Mouse (Mus musculus) kidney, postnatal 0 days (tissue): ENCODE data around the gene Cbx5. TPM values are rescaled to one million over a fixed set of nuclear protein-coding genes. Genes with fewer than 3 reads are reported as not detected.

Experiments
- ATAC-seq: fragments of 200-750 bp; cut with Nextera tagmentation; replicated peaks from 2 replicates; pipeline ENCODE4 v1.8.0; 2017; ENCODE audit warnings: low read depth, moderate number of reproducible peaks, moderate TSS enrichment, moderate library complexity; ENCODE audit not compliant: low FRiP score
- DNase-seq: peaks from one replicate; pipeline ENCODE4 v3.0.0-alpha.2; 2016; ENCODE audit warnings: low spot score
- H3K27ac ChIP-seq: fragments of 300-500 bp; sonication (generic); 2 replicates; pipeline ENCODE4 v1.5.1; 2014; ENCODE audit warnings: mild to moderate bottlenecking
- H3K27me3 ChIP-seq: fragments of 300-500 bp; sonication (generic); 2 replicates; pipeline ENCODE4 v1.6.1; 2014; ENCODE audit warnings: low read length, mixed read lengths; ENCODE audit not compliant: insufficient read depth
- H3K36me3 ChIP-seq: fragments of 300-500 bp; sonication (generic); 2 replicates; pipeline ENCODE4 v1.6.1; 2014; ENCODE audit warnings: low read length, mixed read lengths; ENCODE audit not compliant: insufficient read depth
- H3K4me1 ChIP-seq: fragments of 300-500 bp; sonication (generic); replicated peaks from 2 replicates; pipeline ENCODE4 v1.6.1; 2014; ENCODE audit warnings: antibody characterized with exemption, low read length, mixed read lengths; ENCODE audit not compliant: insufficient read depth
- H3K4me2 ChIP-seq: fragments of 300-500 bp; sonication (generic); 2 replicates; pipeline ENCODE4 v1.6.1; 2014; ENCODE audit warnings: mild to moderate bottlenecking, low read length, moderate library complexity, mixed read lengths
- H3K4me3 ChIP-seq: fragments of 300-500 bp; sonication (generic); replicated peaks from 2 replicates; pipeline ENCODE4 v1.5.1; 2014; ENCODE audit warnings: low read depth, low read length
- H3K9ac ChIP-seq: fragments of 300-500 bp; sonication (generic); 2 replicates; pipeline ENCODE4 v1.6.1; 2014; ENCODE audit warnings: low read depth, low read length
- H3K9me3 ChIP-seq: fragments of 300-500 bp; sonication (generic); replicated peaks from 2 replicates; pipeline ENCODE4 v1.6.1; 2016; ENCODE audit warnings: low read length, inconsistent platforms, mixed read lengths
- CTCF ChIP-seq: IDR thresholded peaks from 2 replicates; pipeline ENCODE4 v1.5.1; 2016; ENCODE audit warnings: antibody characterized with exemption, low read depth, mild to moderate bottlenecking, moderate library complexity
- whole genome bisulfite sequencing: fragments of 180-500 bp; shearing (Covaris S2); extraction: QIAGEN DNeasy Blood & Tissue Kit; methylation state at CpG from one replicate; pipeline ENCODE4 v1.1.7; 2014; 5-methylcytosine and 5-hydroxymethylcytosine counted together
- polyA plus RNA-seq: library from polyadenylated mRNA; unstranded; fragments of >200 nt; fragmentation: Nextera tagmentation; extraction: Ambion mirVana; gene quantifications from 2 replicates; pipeline ENCODE4 v1.2.1, GENCODE M21; 2015

Cbx5 gene
- polyA plus RNA-seq, 1 experiment from 2014 or later: 62.0 TPM

- WGBS: 84% methylated on average over 4 of the region's 4 CpGs
- TF ChIP-seq CTCF: no peak
- H3K27ac ChIP-seq: no peak overlapping the region
- H3K9me3 ChIP-seq: no peaks in the 10 kb centered on the region
- DNase-seq (no peak), ATAC-seq (no peak)
- H3K36me3 ChIP-seq: no peaks in the 10 kb centered on the region
- no peak overlapping the region for H3K9ac ChIP-seq
- H3K27me3 ChIP-seq: 0 out of 2 replicates have a peak, but pooled peaks cover under 1% of the 10 kb centered on the region
- H3K4me1 ChIP-seq: no peaks in the 10 kb centered on the region; the same call in 1 of the 2 replicates
- no peak overlapping the region for H3K4me3 ChIP-seq
- no peak overlapping the region for H3K4me2 ChIP-seq
Observed at GRCm38 (mm10) chr15:103152890-103153610, 86.6 kb downstream of the Cbx5 start.

- WGBS: 87% methylated on average over 3 of the region's 3 CpGs
- H3K4me2 ChIP-seq: no peak overlapping the region
- DNase-seq (no peak), ATAC-seq (peak; percentile 52; the same call in 1 of the 2 replicates)
- H3K9me3 ChIP-seq: no peaks in the 10 kb centered on the region
- H3K36me3 ChIP-seq: no peaks in the 10 kb centered on the region
- H3K4me1 ChIP-seq: no peaks in the 10 kb centered on the region; the same call in 1 of the 2 replicates
- no peak overlapping the region for H3K9ac ChIP-seq
- H3K4me3 ChIP-seq: no peak overlapping the region
- 0 out of 2 replicates have a peak, but pooled peaks cover 6% of the 10 kb centered on the region for H3K27me3 ChIP-seq
- no peak overlapping the region for H3K27ac ChIP-seq
- no peak for TF ChIP-seq CTCF
Observed at GRCm38 (mm10) chr15:103152371-103152770, 87.2 kb downstream of the Cbx5 start.

- H3K9me3 ChIP-seq: no peaks in the 10 kb centered on the region
- 59% methylated on average over 9 of the region's 9 CpGs for WGBS
- no peaks in the 10 kb centered on the region for H3K36me3 ChIP-seq
- DNase-seq (no peak), ATAC-seq (no peak)
- H3K9ac ChIP-seq: no peak overlapping the region
- 0 out of 2 replicates have a peak, but pooled peaks cover 6% of the 10 kb centered on the region for H3K27me3 ChIP-seq
- no peak overlapping the region for H3K4me3 ChIP-seq
- TF ChIP-seq CTCF: no peak
- peaks cover 4% of the 10 kb centered on the region; the same call in 1 of the 2 replicates for H3K4me1 ChIP-seq
- no peak overlapping the region for H3K4me2 ChIP-seq
- H3K27ac ChIP-seq: no peak overlapping the region
Observed at GRCm38 (mm10) chr15:103147779-103148178, 91.8 kb downstream of the Cbx5 start.

GRCm38 (mm10) chr15:103147422-103147690 is 92.3 kb downstream of the Cbx5 start:
- 0 out of 2 replicates have a peak overlapping the region, but pooled peaks have one; percentile 56 for H3K9ac ChIP-seq

GRCm38 (mm10) chr15:103146627-103147421 is 92.8 kb downstream of the Cbx5 start:
- no peaks in the 10 kb centered on the region for H3K9me3 ChIP-seq
- no peak for TF ChIP-seq CTCF
- H3K4me3 ChIP-seq: peak overlapping the region; percentile 45
- ATAC-seq (0 out of 2 replicates have a peak, but pooled peaks have one; percentile 21), DNase-seq (no peak)
- H3K4me2 ChIP-seq: peak overlapping the region; percentile 90
- WGBS: 1% methylated on average over 52 of the region's 57 CpGs
- no peak overlapping the region for H3K27ac ChIP-seq
- H3K36me3 ChIP-seq: no peaks in the 10 kb centered on the region
- H3K9ac ChIP-seq: peak overlapping the region; percentile 56; the same call in 1 of the 2 replicates
- peaks cover 4% of the 10 kb centered on the region; the same call in 1 of the 2 replicates for H3K4me1 ChIP-seq
- H3K27me3 ChIP-seq: 0 out of 2 replicates have a peak, but pooled peaks cover 6% of the 10 kb centered on the region

More at GRCm38 (mm10) chr15:103147422-103147690, 92.3 kb downstream of the Cbx5 start:
- Histone ChIP-seq H3K27me3 (0 out of 2 replicates have a peak, but pooled peaks cover 6% of the 10 kb centered on the region), H3K36me3 (no peaks in the 10 kb centered on the region), H3K9me3 (no peaks in the 10 kb centered on the region), H3K4me1 (peaks cover 4% of the 10 kb centered on the region; the same call in 1 of the 2 replicates), H3K27ac (no peak overlapping the region), H3K4me3 (no peak overlapping the region), H3K4me2 (peak overlapping the region; percentile 90)
- TF ChIP-seq CTCF: no peak
- WGBS: 18% methylated on average over 3 of the region's 3 CpGs
- DNase-seq (no peak), ATAC-seq (no peak)

- H3K4me2 ChIP-seq: no peak overlapping the region
- TF ChIP-seq CTCF: no peak
- WGBS: 77% methylated on average over 11 of the region's 11 CpGs
- ATAC-seq (no peak), DNase-seq (no peak)
- H3K4me3 ChIP-seq: no peak overlapping the region
- H3K27me3 ChIP-seq: 0 out of 2 replicates have a peak, but pooled peaks cover 6% of the 10 kb centered on the region
- H3K9ac ChIP-seq: no peak overlapping the region
- H3K27ac ChIP-seq: no peak overlapping the region
- no peaks in the 10 kb centered on the region for H3K9me3 ChIP-seq
- H3K36me3 ChIP-seq: no peaks in the 10 kb centered on the region
- H3K4me1 ChIP-seq: peaks cover 4% of the 10 kb centered on the region; the same call in 1 of the 2 replicates
Observed at GRCm38 (mm10) chr15:103145635-103146299, 93.8 kb downstream of the Cbx5 start.
